Mouse (Mus musculus) left cerebral cortex, postnatal 36 days (tissue): ENCODE results near the gene Atp13a3. TPM values are rescaled to one million over a fixed set of nuclear protein-coding genes. Genes with fewer than 3 reads are reported as not detected.
"Not testable (repeated sequence)": the region's sequence is repeated elsewhere in the genome, so short reads cannot be mapped to it uniquely, and the experiment has no call there.

ENCODE experiments used
- DNase-seq, 2 experiments: peaks; one replicate each; pipeline ENCODE4 v3.0.0; 2021 to 2022; ENCODE audit warnings: low spot score in 2 of 2, mixed read lengths in 1 of 2
- intact Hi-C: fragments of 180-260 bp; cut with DNase I; formaldehyde crosslinking; loops from one replicate; pipeline ENCODE4 v1.15.1; 2025
- total RNA-seq, 2 experiments: library from RNA; stranded (reverse); gene quantifications; 2 replicates each; pipeline ENCODE4 v1.2.3; 2021

The Atp13a3 gene
- 10 to 100 TPM; 61.8 to 71.6 TPM for total RNA-seq

DNA sequence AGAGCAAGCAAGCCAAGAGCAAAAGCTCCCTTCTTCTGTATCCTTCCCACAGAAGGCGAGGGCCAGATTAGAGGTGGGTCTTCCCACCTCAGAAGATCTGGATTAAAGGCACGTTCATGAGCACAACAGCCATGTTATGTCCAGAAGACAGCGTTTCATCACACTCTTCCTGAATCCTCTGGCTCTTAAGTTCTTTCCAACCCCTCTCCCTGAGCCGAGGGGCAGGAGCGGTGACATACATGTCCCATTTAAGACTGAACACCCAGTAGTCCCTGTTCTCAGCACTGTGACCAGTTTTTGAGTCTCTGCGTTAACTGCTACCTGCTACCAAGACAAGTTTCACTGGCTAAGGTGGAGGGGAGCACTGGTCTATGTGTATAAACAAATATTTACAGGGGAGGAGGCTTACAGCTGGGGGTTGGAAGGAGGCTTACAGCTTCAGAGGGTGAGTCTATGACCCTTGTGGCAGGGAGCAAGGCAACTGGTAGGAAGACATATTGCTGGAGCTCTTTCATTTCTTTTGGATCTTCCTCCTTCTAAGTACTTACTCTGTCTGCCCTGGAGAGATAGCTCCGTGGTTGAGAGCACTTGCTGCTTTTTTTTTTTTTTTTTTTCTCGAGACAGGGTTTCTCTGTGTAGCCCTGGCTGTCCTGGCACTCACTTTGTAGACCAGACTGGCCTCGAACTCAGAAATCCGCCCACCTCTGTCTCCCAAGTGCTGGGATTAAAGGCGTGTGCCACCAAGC is at the start of gene Atp13a3:
Atp13a3 (minus strand) TSS at position 51 of the 746 bp plus-strand sequence.
- intact Hi-C loops = no loop called here
- DNase-seq = no peak

DNA sequence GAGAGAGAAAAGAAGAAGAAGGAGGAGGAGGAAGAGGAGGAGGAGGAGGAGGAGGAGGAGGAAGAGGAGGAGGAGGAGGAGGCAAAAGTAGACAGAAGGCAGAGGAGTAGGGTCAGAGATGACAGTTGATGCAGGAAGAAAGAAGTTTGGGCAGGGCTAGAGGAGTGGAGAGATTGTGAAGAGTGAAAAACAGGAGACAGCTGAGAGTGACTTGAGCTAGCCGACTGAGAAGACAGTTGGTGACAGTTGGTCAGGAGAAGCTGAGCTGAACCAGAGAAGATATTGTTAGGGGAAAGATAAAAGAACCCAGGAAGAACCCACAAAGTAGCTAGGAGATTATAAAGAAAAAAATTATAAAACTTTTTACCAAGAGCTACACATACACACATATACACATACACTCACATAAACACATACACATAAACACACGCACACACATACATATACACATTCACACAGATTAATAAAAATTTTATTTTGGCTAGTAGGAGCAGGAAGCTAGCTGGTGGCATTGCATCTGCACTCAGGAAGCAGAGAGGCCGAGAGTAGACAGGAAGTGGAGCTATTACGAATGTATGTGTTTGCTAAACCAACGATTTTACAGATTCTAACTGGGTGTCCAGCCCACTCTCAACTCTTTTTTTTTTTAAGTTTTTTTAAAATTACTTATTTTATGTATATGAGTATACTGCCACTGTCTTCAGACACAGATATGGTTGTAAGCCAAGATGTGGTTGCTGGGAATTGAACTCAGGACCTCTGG is 47.6 kb upstream of the Atp13a3 start:
- intact Hi-C loops = no loop called here
- DNase-seq = no peak

DNA sequence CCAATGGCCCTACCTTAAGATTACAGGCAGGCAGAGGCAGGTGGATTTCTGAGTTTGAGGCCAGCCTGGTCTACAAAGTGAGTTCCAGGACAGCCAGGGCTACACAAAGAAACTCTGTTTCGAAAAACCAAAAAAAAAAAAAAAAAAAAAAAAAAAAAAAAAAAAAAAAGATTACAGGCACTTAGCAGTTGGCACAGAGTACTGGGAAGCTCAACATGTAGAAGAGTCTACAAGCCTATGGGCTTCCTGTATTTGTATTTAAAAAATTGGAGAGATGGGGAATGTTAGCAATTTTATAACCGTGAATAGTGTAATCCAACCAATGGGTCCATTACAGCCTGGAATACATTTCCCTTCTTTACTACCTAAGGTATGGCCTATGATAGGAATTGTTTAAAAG is 45.4 kb upstream of the Atp13a3 start:
- intact Hi-C loops, DNase-seq: not testable (repeated sequence)

DNA sequence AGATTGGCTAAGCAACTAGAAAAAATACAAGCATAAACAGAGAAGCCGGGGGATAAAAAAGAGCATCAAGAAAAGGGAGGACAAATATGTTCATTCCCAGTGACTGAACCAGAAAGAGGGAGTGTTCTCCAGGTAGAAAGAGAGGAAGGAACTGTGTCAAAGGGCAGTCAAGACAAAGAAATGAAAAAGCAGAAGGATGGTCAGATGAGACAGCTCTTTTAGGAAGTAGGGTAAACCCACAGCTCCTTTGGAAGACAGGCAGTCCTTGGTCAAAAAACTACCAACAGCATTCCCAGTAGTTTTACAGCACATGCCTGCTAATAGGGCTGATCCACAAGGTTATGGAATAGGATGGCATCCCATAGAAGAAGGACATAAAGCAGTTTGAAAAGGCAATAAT is 43.2 kb upstream of the Atp13a3 start:
- DNase-seq = no peak
- intact Hi-C loops = no loop called here

DNA sequence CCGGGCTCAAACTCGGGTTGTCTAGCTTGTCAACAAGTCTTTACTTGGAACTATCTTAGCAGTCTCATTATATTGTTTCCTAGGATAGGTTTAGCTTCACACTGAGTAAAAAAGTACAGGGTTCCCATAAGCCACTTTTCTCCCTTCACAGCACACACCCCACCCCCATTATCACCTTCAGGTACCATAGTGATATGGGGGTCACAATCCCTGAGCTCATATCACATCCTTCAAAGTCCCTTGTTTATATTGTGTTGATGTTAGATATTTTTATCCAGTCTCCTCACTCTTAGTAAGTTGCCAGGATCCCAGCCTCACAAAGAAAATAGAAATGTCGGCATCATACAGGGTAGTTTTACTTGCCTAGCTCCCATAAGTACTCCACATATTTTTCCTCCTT is 42.4 kb upstream of the Atp13a3 start:
- intact Hi-C loops = no loop called here
- no peak for DNase-seq

DNA sequence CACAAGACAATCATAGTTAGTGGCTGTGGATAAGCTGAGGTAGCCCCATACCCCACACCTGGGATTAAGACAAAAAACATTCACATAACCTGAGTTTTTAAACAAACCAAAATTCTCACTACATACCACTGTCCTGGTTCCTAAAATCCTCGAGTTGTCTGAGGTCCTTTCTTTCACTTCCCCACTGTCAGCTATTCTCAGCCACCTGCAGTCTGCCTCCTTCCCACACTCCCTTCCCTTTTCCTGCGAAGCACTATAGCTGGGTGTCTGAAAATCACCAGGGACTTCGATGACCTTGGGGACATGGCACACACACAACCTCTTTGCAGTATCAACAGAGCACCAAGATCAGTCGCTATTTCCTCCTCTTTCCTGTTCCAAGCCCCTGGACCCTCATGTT is 41.9 kb upstream of the Atp13a3 start:
- no peak for DNase-seq
- intact Hi-C loops = no loop called here

DNA sequence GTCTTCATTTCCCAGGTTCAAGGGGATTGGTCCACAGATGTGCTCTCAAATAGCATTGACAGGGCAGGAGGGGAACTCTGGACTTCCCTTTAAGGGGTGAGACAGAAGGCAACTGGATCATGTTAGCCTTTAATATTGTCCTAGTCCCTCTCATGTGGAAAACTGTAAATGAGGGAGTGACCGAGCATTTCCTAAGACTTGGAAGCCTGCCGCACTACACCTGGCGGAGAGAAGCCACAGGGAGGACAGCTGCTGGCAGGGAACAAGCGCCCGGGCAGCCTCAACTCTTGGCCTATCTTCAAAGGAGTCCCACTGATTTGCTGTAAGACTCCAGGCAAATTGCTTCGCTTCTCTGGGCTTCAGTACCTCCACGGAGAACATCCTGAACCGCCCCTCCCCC is 37.6 kb upstream of the Atp13a3 start:
- intact Hi-C loops = no loop called here
- DNase-seq = no peak

DNA sequence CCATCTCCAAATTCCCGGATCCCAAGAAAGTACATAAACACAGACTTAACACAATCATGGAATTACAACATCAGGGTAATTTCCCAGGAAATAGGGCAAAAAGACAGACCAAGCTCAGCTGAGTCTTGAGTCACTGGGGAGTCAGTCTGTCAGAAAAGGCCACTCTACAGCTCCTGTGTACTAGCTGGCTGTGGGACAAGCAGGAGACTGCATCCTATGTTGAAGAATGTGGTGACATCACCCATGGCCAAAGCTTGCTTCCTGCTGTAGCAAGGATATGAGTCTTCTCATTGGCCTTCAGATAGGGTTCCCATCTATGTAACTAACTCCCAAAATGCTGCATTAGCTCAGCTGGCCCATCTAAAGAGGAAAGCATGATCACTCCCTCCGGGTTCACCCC is 36.7 kb upstream of the Atp13a3 start:
- DNase-seq = no peak
- intact Hi-C loops = no loop called here

DNA sequence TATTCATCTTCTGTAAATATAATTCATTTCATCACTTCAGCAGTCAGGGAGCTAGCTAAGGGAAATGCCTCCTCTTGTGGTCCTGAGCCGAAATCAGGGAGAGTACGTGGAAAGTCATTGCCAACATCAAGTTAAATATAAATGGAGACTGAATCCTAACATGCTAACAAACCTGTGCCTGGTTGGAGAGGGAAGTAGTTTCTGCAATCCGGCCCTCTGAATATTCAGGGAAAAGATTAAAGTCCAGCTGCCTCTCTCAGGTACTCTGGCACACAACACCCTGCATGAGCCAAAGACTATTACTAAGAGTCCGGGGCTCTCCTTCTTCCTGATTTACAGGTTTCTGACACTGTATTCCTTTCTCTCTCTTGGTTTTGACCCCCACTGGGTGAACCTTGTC is 35.6 kb upstream of the Atp13a3 start:
- intact Hi-C loops = no loop called here

DNA sequence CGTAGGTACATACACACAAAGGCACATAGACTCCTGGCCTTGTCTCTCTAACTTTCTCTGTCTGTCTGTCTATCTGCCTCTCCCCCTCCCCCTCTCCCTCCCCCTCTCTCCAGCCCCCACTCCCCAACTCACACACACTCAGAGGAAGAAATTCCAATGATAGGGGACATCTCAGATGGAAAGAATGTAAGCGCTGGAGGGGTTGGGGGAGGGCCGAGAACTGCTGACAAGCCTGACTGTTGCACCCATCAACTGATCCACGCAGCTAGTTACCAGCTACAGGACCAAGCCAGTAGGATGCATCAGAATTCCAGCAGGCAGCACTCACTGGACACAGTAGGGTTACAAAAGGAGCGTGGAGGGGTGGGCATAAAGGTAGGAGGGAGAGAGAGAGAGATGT is 34.1 kb upstream of the Atp13a3 start:
- no peak for DNase-seq
- intact Hi-C loops = no loop called here

More for the DNA sequence above, 35.6 kb upstream of the Atp13a3 start:
- DNase-seq = no peak

DNA sequence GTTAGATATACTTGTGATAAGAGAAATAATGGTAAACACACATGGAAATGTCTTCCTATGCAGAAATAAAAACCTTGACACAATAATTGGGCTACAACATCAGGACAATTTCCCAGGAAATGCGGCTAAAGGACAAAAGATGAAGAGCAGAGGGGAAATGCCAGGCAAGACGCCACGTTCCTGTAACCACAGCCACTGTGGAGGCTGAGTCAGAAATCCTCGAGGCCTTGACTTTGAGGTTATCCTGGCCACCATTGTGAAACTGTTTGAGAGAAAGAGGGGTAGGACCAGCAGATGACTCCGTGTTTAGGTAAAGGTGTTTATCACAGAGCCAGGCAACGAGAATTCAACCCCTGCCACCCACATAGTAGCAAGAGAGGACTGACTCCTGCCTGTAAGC is 33.6 kb upstream of the Atp13a3 start:
- intact Hi-C loops = no loop called here

DNA sequence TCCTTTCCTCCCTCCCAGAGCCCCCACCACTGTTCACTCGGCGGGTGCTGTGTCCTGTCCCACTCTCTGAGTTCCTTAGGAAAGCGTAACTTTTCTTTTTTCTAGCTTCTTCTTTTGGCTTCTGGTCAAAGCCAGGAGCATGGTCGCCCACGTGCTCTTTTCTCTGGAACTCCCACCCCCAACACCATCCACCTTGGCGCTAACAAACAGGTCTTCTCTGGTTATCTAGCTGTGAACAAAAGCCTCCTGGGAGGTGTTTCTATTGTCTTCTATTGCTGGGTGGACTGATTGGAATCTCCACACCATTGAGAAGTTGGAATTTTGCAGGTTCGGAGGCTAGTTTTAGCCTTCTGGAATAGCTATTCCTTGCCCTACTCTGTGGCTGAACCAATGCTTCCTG is 30.5 kb upstream of the Atp13a3 start:
- DNase-seq = no peak
- intact Hi-C loops = no loop called here

More for the DNA sequence above, 33.6 kb upstream of the Atp13a3 start:
- DNase-seq = no peak

DNA sequence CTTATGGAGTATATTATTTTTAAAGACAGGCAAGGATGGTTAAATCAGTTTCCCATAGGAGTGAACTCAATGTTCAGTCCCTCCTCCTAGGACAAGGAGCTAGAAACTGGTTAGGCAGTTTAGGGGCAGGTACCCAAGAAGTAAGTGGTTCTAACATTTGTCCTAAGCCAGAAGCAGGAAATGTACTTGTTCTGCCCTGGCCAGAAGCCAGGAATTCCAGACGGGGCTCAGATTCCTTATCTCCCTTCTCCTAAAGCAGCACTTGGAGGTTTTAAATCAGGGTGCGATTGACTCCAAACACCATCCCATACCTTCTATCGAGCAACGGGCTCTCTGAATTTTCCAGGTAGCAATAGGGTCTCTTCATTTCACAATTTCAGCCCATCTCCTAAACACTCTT is 29.6 kb upstream of the Atp13a3 start:
- intact Hi-C loops = no loop called here

DNA sequence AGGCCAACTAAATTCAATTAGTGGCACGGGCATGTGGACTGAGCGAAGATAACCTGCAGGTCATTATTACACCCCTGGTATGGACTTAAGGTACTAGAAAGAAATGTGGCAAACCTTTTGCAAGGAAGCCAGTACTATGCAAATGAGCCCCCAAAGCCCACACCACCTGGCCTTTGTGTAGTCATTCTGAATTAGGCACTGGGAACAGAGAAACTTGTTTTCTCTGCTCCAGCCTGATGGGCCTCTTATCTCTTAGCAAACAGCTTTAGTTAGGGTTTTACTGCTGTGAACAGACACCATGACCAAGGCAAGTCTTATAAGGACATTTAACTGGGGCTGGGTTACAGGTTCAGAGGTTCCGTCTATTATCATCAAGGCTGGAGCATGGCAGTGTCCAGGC is 27.4 kb upstream of the Atp13a3 start:
- intact Hi-C loops = no loop called here
- DNase-seq = no peak

More for the DNA sequence above, 29.6 kb upstream of the Atp13a3 start:
- no peak for DNase-seq

DNA sequence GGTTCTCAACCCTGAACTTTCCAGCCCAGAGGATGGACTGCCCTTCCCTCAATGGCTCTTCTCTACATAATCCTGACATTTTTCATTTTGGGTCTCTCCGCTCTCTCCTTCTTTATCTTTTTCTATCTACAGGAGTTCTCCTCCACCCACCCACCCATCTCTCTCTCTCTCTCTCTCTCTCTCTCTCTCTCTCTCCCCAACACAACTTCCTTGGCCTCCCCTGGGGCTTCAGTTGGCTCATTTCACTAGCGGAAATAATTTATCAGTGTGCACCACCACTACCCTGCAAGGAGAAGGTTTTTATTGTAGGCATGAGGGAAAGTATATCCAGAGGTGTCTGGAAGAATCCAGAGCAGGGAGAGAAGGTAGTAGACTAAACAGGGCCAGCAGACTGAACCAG is 26.3 kb upstream of the Atp13a3 start:
- intact Hi-C loops = no loop called here
- no peak for DNase-seq

DNA sequence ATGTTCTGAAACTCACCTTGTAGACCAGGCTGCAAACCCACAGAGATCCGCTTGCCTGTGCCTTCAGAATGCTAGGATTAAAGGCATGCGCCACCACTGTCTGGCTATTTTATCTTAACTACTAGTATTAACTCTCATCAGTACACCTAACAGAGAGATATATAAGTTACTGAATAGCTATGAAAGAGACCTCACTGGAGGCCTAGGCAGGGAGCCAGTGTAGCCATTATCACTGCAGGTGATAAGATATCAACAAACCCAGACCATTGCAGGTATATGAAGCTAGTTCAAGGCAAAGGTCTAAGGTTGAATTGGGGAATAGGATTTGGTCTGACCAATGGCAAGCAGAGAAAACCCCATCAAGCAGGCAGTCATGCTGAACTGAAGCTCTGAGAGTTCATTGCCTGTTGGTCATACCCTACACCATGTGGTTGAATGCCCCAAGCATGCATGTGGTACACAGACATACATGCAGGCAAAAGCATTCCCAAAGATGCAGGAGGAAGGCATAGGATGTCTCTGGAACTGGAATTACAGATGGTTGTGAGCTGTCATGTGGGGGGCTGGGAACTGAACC is 24.8 kb upstream of the Atp13a3 start:
- intact Hi-C loops = no loop called here
- DNase-seq = no peak

DNA sequence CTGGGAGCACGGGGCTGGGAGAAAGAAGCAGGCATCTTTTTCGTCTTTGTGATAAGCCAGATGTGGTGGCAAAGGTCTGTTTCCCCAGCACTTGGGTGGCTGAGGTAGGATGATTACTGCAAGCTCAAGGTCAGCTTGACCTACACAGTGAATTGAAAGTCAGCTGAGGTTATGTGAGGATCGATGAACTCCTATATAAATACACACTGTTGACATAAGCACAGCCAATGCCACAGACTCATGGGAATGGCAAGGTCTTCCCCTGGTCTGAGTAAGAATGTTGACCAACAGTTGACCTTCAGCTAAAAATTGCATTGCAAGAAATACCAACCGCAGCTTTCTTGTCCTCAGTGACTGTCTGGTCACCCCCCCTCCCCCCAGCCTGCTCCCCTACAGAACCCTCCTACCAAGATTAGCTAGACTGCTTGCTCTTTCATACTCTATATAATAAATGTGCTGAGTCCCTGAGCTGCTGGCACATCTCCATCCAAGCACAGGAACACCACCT is 23.0 kb upstream of the Atp13a3 start:
- DNase-seq = no peak
- intact Hi-C loops = no loop called here

DNA sequence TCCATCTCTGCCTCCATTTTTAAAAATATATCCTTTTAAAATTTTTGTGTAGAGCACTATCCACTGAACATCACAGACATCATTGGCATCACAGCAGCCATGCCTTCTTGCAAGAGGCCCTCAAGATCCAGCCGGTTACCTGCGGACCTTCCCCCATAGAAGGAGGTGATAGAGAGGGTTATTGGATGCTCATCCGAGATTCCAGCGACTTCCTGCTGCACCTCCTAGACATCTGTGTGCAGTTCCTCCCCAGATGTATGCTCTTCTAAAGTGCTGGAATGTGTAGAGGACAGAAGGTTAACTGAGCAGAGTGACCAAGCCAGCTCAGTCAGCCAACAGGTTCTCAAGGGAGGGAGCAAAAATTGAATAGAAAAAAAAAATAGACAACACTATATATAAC is 21.7 kb upstream of the Atp13a3 start:
- no peak for DNase-seq
- intact Hi-C loops = no loop called here

DNA sequence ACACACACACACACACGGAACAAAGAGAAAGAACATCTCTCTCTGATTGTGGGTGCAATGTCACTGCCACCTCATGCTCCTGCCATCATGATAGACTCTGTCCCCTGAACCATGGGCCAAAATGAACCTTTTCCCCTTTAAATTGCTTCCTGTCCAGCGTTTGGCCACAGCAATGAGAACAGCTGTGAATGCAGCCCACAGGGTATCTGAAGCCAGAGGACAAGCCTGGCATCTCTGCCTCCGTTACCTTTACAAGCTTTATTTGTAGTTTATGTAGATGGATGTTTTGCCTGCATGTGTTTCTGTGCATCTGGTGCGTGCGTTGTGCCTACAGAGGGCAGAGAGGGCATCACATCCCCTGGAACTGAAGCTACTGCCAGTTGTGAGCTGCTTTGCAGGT is 21.2 kb upstream of the Atp13a3 start:
- intact Hi-C loops = no loop called here
- no peak for DNase-seq

DNA sequence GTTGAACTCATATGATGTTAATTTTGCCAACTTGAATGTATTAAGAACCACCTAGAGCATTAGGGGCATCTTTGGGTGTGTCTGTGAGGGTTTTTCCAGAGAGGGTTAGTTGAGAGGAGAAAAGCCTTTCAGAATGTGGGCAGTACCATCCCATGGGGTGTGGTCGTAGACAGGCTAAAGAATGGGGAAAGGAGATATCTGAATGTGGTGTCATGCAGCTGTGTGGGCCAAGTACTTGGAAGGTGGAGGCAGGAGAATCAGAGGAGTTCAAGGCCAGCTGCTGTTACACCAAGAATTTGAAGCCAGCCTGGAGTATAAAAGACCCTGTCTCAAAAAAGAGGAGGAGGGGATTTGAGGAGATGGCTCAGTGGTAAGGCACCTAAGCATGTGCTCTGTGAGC is 20.2 kb upstream of the Atp13a3 start:
- DNase-seq = no peak
- intact Hi-C loops = no loop called here

DNA sequence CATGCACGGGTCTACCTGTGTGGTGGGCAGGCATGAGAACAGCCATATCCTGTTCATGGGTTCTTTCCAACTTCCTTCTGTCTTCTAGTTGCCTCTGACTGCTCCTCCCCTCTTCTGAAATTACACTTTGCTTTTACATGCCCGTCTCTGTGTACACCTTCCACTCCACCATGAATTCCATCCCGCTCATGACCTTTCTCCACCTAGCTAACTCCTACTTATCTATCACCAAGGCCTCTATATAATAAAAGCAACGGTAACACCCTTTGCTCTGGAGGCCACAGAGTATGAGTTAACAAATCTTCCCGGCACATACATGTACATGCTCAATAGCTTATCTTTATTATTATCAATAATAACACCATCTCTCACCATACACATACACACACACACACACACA is 18.3 kb upstream of the Atp13a3 start:
- intact Hi-C loops = no loop called here
- DNase-seq = no peak
